Mouse (Mus musculus): ENCODE measurements around the gene Cd82.

DNA sequence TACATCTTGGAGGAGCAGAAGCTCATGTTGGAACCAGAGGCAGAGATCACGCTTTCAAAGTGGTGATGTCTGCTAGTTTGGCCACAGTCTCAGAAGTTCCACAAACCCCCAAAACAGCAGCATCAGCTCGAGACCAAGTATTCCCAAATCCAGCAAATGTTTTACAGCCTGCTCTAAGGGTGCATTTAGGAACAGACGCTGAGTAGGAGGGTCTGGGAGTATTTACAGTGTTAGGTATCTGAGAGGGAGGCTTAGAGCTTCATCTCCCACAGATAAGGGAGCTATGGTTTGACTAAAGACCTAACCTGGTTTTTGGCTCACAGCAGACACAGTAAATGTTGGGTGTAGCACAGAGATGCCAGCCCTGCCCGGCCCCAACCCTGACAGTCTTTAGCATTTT, 40.4 kb upstream of the Cd82 start:
- TF ChIP-seq CTCF (IDR thresholded peaks at IDR 0.05; ENCODE audit: extremely low read depth, insufficient read length, insufficient replicate concordance, low read depth, low read length), result no peak
- no peak for TF ChIP-seq POLR2A (IDR thresholded peaks at IDR 0.05; ENCODE audit: low read depth, low read length)
